Mouse (Mus musculus): ENCODE data around the gene Nadk2.
A peak's percentile ranks its signal among the peaks of the same experiment; 100 is the strongest.

Gene Nadk2

DNA sequence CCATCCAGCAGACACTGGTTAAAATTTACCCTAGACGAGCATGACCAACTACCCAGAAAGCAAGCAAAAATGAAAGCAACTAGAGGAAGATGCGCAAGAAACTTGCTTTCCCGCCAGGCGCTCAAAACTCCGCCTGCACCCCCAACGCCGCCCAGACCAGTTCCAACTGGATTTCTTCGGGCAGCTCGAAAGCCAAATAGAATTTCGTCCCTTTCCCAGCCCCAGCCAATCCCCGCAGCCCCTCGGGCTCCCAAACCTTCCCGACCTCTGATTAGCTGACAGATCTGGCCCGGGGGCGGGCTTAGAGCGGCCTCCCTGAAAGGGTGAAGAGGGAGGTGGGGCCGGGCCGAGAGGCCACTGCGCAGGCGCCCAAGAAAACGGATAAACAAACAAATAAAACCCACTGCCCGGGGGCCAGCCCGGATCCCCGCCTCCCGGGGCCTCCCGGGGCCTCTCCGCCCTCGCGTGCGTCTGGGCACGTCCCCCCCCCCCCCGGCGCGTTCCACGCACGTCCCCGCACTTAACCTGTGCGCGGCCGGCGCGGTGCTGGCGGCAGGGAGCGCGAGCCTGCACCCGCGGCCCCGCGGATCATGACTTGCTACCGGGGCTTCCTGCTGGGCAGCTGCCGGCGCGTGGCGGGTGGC is at the start of gene Nadk2:
Gene Nadk2 (plus strand): TSS at position 349 of the 644 bp plus-strand sequence.
- DNase-seq (ENCODE audit: low spot score in 2 of 2) = peak; percentile 99

DNA sequence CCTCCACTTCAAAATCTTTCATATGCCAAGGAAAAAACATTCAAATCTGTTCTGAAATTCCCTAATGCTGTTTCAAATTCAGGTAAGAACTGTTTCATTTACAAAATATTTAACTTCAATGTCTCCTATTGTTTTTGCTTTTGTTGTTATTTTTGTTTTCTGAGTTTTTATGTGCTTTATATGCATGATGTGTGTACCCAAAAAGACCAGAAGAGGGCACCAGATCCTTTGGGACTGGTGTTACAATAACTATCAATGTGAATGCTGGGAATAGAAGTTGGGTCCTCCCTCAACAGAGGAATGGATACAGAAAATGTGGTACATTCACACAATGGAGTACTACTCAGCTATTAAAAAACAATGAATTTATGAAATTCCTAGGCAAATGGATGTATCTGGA is 15.4 kb upstream of the Nadk2 start:
- no peak for DNase-seq (ENCODE audit: low spot score in 2 of 2)

DNA sequence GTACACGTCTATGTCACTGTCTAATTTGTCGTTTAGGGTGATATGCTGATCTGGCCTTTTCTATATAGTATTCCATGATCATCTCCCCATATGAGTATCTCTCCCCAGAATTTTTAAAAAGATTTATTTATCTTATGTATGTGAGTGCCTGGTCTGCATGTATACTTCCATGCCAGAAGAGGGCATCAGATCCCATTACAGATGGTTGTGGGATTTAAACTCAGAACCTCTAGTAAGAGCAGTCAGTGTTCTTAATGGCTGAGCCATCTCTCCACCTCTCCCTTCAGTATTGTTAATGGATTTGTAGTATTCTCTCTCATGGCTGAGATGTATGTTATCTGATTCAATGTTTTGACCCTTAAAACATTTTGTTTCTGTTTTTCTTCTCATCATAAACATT is 11.2 kb upstream of the Nadk2 start:
- no peak for DNase-seq (ENCODE audit: low spot score in 2 of 2)

DNA sequence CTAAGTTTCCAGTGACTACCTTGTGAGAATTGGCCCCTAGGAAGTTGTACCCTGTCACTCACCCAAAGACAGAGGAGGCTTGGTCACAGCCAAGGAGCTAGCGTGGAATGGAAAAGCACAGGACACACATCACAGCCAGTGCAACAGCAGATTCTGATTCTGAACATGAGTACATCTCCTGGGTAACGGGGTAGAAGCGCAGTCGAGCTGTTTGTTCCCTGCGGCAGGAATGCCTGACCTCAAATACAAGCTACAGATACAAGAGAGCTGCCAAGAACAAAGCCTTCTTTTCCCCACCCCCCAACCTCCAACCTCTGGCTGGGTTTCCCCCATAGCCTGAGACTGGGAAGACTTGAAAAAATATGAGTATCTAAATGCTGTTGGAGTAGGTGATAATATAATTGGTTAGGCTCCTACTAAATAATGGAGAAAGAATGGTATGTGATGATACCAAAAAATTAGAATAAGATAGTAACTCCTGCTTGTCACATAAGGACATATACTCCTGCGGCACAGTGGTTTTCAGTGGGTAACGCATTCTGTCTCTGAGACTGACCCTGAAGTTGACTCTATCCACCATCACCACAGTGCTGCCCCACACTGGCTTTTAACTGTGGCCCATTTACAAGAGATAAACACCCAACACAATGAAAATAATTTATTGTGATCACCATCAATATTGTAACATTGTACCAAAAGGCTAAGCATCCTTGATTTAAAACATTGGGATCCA is 9.7 kb upstream of the Nadk2 start:
- DNase-seq (ENCODE audit: low spot score in 2 of 2) = no peak

DNA sequence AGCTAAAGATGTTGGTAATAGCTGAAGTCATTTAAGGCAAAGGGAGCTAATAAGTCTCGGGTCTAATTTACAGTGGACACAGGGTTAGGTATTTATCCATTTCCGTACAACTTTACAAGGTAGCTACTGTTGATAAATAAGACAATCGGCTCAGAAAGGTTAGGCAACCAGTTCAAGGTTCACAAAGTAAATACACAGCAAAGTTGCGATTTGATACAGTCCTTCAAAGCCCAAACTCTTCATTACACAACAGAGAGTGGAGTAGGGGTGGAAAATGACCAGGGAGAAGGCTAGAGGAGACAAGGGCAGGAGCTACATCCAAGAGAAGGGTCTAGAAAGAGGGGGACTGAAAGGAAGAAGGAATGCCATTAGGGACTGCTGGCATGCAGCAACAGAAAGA is 2.2 kb upstream of the Nadk2 start:
- no peak for DNase-seq (ENCODE audit: low spot score in 2 of 2)

DNA sequence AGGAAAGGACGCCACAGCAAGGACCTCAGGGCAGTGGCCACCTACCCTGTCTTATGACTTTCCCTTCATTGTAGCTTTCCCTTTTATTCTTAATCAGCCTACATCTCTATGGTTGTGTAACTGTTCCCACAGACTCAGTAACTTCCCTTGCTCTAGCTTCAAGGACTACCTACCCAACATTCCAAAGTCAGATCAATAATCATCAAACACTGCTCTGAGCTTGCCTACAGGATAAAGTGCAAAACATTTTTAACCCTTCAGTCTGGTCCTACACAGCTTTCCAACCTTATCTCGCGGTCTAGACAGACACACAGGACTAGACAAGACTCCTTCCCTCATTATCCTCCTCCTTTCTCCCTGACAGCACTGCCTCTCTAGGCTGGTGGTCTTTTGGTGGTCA is 707 bp upstream of the Nadk2 start:
- peak in 1 of 2 experiments; percentile 13 for DNase-seq (ENCODE audit: low spot score in 2 of 2)

DNA sequence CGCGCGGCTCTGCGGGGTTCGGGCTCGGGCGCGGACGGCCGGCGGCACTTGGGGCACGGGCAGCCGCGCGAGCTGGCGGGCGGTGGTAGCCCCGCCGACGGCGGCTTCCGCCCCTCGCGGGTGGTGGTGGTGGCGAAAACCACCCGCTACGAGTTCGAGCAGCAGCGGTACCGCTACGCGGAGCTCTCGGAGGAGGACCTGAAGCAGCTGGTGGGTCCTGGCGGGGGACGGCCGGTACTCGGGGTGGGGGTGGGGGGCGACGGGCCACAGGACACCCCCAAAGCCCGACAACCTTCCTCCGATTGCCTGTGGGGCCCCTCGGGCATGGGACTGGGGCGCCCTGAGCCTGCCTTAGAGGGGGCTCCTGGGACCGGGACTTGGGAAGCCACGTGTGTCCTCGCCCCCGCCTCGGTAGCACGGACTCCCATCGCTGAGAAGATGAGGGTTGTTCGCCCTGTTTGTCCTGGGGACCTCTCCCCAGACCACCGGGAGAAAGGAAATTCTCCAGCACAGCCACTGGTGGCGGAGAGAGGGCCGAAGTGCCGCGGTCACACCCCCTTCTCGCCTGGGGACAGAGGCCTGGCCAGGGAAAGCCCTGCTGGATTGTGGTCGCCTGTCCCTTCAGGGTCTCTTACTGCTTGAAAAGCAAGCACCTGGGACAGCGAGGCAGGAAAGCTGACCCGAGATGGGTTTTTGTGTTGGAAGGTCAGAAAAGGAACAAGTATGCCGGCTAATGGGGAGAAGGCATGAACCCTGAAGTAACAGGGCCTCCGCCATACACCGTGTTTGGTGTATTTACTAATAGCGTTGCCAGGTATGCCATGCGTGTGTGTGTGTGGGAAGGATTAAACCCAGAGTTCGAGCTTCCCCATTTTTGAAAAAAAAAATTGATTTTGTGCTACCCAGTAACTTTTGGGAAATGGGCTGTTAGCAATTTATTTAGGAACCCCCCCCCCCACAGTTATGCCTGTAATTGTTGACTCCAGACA is 790 bp downstream of the Nadk2 start:
- DNase-seq (ENCODE audit: low spot score in 2 of 2) = peak; percentile 47 to 56

DNA sequence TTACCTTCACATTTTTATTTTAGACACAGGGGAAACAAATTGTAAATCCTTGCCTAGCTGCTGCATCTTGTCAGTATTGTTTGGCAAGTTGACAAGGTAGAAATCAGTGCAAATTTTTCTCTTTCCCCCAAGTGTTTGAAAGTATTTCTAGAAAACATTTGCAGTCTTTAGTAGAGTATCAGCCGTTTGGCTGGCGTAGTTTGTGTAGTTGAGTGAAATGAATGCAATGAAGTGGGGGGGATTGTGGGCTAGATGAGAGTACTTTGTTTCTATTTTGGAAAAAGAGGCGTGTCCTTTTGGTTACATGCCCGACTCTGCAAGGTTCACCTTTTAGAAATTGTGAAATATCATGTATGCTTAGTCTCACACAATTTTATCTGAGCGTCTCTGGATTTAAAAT is 1.6 kb downstream of the Nadk2 start:
- peak; percentile 15 to 56 for DNase-seq (ENCODE audit: low spot score in 2 of 2)

DNA sequence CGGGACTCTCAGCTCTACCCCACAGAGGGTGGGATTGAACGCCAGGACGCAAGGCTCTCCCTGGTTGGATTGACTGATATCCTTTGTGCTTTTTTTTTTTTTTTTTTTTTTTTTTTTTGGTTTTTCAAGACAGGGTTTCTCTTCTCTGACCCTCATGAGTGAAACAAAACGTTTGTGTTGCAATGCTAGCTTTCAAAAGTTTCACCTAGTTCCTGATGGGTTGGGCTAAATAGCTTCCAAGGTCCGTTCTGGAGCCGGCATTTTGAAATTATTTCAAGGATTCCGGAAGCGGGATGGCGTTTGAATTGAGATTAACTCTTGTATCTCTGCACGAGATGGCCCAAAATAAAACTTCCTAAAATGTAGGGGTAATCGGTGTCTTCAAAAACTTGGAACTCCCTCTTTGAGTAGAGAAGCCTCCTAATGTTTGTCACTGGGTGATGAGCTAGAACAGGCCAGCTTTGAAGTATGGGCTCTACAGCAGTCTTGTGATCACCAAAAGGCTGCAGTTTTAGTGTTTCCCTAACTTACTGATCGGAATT is 2.1 kb downstream of the Nadk2 start:
- no peak for DNase-seq (ENCODE audit: low spot score in 2 of 2)

DNA sequence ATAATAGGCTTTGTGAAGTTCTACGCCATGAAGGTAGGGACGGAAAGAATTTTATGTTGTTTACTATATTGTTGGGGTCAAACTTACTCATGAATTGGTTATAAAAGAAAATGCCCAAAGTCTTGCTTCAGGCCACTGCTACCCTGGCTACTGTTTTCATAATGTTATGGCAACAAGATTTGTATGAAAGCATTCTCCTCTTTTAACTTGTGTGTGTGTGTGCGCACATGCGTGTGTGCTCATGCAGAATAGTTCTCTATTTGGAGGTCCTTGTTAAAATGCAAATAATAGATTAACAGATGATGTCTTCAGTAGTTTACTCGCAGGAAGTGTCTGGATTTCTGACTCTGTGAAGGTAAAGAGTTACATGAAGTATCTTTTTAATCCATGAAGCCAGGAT is 2.6 kb downstream of the Nadk2 start:
- no peak for DNase-seq (ENCODE audit: low spot score in 2 of 2)

DNA sequence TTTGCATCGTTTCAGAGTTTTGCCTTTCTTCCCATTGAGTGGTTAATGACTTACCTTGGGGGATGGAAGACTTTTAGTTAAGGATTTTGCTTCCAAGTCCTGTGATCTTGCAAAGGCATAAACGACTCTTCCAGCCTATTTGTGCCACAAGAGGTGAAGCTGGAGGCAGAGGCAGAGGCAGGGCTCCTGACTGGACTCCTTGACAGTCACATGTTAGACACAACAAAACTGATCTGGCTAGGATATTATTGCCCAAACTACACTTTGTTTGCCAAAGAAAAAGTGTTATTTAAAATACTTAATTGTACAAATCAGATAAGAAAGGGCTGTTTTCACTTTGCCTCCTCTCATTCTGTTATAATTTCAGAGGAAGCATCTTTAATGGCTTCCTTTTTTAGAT is 3.1 kb downstream of the Nadk2 start:
- DNase-seq (ENCODE audit: low spot score in 2 of 2) = no peak

DNA sequence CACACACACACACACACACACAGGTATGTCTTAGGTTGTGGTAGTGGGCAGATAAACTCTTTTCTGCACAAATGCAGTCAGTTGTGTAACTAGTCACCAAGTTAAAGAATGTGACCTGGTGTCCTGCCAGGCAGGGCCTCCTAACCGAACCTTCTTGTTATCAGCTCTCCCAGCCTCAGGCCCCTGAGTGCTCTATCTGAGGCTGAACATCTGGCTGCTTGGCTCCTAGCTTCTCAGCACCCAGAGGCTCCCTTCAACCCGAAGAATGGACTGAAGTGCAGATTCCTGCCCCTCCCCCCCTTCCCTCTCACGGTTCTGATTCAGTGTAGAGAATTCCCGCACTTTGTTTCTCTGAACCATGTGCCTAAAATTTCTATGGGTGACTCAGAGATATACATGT is 3.6 kb downstream of the Nadk2 start:
- peak; percentile 21 to 29 for DNase-seq (ENCODE audit: low spot score in 2 of 2)

DNA sequence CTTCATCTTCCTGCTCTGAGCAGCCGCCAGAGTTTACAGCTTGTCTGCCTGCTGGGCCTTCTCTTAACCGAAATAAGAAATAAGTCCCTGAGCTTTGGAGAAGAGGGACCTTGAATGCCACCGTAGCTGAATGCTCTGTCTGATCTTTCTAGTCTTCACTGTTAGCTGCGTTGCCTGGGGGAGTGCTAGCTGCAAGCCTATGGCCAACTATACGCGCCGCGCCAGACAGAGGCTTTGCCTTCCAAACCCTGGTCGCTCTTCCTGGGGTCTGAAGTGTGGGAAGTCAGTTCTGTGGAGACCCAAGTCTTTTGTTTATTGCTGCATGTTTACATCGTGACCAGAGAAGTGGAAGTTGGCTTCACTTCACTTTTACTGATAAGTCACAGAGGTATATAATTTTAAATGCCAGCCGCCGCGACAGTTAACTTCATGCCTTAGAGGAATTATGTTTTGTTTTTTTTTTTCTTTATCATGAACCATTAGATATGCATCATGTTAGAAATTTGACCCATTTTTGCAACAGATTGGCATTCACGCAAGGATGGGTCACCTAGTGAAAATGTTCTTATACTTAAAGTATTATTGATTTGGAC is 4.6 kb downstream of the Nadk2 start:
- no peak for DNase-seq (ENCODE audit: low spot score in 2 of 2)

DNA sequence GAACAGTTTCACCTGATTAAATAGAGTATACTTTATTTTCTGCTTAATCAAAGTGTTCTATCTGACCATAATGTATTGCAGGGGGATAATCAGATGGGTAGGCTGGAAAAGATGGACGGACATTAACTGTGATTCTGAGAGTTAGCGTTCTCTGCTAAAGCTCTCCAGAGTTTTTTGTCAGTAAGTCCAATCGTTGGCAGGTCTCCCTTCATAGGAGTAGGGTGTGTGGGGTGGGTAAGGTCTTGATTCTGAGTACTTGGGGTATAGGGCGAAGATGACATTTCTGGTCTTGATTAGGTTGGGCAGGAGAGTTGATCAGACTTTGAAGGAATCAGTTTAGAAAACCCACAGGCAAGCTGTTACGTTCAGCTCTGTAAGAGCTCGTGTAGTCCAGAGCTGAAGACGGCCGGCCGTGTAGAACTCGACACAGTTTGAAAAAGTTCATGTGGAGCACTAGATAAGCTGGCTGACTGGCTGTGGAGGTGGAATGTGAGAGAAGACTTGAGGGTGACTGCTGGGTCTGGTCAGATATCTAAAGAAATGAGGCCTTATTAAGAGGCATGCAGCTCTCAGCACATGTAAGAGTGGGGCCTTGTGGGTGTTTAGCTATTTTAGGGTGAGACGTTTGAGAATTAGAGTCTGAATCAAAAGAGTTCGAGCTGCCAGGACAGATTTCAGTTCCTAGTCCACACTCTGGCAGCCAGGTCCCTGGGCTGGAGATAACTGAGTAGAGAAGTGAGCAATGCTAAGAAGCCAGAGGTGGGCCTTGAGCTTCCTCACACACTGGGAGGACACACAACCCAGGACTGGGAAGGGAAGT is 7.6 kb downstream of the Nadk2 start:
- DNase-seq (ENCODE audit: low spot score in 2 of 2) = peak; percentile 12 to 20

DNA sequence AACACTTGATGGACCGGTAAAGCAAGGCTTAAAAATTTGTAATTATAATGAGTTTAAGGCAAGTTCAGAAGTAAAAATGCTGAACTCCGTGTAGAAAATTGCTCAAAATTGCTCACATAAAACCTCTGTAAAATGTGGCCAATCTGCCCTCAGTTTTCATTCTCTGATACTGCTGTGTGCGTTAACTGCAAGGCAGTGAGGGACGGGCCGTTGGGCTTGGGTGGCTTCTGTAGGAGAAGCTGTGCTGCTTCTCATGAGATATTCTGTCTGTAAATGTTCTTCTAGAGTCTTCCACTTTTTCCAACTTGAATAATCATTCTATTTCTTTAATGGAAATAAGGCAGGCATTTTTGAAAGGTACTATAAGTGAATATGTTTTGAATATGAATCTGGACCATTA is 8.6 kb downstream of the Nadk2 start:
- no peak for DNase-seq (ENCODE audit: low spot score in 2 of 2)

DNA sequence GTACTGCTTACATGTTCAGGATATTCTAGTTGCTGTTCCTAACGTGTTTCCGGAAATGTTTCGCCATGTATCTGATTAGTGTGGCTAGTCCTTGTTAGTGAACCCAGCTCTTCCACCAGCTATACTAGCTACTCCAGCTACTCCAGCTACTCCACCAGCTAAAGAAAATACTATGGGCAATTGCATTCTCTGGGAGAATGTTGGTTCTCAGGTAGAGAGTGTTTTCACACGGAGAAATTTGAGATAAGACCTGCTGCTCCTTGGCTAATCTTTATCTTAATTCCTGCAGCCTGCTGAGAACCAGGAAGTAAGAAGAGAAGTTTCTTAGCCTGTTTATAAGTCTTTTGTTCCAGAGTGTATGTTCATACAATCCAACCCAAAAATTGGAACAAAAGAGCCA is 9.1 kb downstream of the Nadk2 start:
- no peak for DNase-seq (ENCODE audit: low spot score in 2 of 2)

DNA sequence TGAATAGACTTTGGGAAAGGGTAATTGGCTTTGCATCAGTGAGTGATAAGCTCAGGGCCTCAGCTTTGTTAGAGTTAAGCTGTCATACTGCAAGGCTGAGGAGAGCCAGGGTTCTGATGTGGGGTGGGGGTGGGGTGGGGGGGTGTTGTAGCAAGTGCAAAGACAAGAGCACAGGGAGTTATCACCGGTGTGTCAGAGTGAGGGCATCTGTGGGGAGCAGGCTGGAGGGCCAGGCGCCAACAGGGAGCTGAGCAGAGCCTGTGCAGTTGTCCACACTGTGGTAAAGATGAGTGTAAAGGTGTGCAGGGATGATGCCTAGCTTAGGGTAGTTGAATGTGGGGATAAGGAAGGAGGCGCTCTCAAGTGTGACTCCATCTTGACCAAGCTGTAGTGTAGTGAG is 10.2 kb downstream of the Nadk2 start:
- no peak for DNase-seq (ENCODE audit: low spot score in 2 of 2)

DNA sequence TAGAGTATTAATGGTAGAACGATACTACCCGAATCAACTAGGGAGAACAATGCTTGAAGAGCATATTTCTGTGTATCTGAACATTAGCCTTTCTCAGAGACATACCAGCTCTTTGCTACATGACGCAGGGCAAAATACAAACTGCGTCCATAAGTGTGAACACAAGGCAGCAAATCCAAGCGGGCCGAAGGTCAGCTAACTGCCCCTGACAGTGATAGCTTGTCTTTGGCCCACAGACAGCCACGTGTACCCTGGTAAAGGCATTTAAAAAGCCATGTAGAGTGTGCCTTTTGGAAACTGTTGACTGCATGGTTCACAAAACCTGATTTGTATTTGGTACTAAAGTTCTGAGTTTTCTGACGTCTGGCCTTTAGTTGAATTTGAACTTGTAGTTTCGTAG is 11.7 kb downstream of the Nadk2 start:
- peak in 1 of 2 experiments; percentile 36 for DNase-seq (ENCODE audit: low spot score in 2 of 2)

DNA sequence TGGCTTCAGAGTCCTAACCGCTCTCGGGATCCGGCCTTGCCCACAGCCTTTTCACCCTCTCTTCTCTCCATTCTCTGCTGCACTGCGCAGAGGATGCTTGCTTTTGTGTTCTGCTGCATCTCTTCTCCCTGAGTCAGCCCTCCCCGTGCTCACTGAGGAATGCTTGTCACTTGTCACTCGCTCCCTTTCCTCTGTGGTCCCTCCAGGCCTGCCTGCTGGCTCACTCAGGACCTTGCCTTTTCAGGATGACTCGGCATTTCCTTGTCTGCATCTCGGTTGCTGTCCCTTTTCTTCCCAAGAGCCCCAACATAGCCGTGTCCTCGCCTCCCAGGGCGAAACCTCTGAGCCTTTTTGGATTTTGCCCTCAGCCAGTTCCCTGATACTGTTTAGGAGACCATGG is 15.8 kb downstream of the Nadk2 start:
- DNase-seq (ENCODE audit: low spot score in 2 of 2) = no peak

DNA sequence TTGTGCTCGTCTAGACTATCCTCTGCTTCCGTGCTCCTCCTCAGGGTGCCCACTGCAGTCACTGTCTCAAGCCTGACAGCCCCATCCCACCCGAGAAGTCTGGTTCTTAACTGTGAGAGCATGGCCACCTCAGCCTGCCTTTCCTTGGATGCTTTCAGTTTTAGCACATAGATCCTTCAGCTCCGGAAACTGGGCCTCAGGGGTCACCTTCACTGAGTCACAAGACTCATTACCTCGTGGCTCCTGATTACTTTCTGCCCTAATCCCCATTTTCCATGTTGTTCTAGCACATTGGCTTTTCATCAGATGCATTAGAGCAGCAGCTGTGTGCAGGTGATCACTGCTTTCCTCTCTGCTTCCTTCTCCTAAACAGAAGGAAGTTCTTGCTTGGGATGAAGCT is 16.4 kb downstream of the Nadk2 start:
- DNase-seq (ENCODE audit: low spot score in 2 of 2) = no peak
